Mouse (Mus musculus) MEL (cell line): ENCODE measurements around the gene Osbpl9.

Experiments
- CTCF ChIP-seq, 3 experiments: IDR thresholded peaks in 2 of 3; conservative IDR thresholded peaks in 1 of 3; 2 replicates each; pipeline ENCODE4 v1.5.1; 2011 to 2012; ENCODE audit warnings: low read length in 3 of 3, low read depth in 2 of 3, mild to moderate bottlenecking in 2 of 3, improper control_type of control experiment in 1 of 3, inconsistent platforms in 1 of 3, mixed read lengths in 1 of 3, moderate library complexity in 1 of 3; ENCODE audit not compliant: control insufficient read depth in 1 of 3, insufficient read depth in 1 of 3, poor library complexity in 1 of 3, severe bottlenecking in 1 of 3
- GATA1 ChIP-seq: IDR thresholded peaks from 2 replicates; pipeline ENCODE4 v1.6.1; 2011; ENCODE audit warnings: low read depth, low read length, improper control_type of control experiment
- MAFK ChIP-seq: IDR thresholded peaks from 2 replicates; pipeline ENCODE4 v1.6.1; 2011; ENCODE audit warnings: low read depth, mild to moderate bottlenecking, low read length, improper control_type of control experiment, borderline replicate concordance
- MEF2A ChIP-seq: IDR thresholded peaks from 2 replicates; pipeline ENCODE4 v1.6.1; 2014; ENCODE audit warnings: low read depth, mild to moderate bottlenecking, inconsistent platforms, low read length, improper control_type of control experiment; ENCODE audit not compliant: poor library complexity, insufficient replicate concordance, severe bottlenecking; ENCODE audit errors: extremely low read depth
- MYC ChIP-seq: IDR thresholded peaks from 2 replicates; pipeline ENCODE4 v1.6.1; 2011; ENCODE audit warnings: low read depth, mild to moderate bottlenecking, low read length, improper control_type of control experiment, moderate library complexity
- POLR2A ChIP-seq, 2 experiments: IDR thresholded peaks; 2 replicates each; pipeline ENCODE4 v1.6.1; 2011 to 2012; ENCODE audit warnings: low read length in 2 of 2, mild to moderate bottlenecking in 2 of 2, control low read depth in 1 of 2, improper control_type of control experiment in 1 of 2, low read depth in 1 of 2, moderate library complexity in 1 of 2; ENCODE audit not compliant: control insufficient read depth in 1 of 2, insufficient read depth in 1 of 2, poor library complexity in 1 of 2
- RCOR1 ChIP-seq: IDR thresholded peaks from 2 replicates; pipeline ENCODE4 v1.6.1; 2012; ENCODE audit warnings: low read depth, mild to moderate bottlenecking, inconsistent platforms, low read length, improper control_type of control experiment
- TCF12 ChIP-seq: IDR thresholded peaks from 2 replicates; pipeline ENCODE4 v1.6.1; 2014; ENCODE audit warnings: low read depth, mild to moderate bottlenecking, inconsistent platforms, low read length, improper control_type of control experiment, moderate library complexity
- ZNF384 ChIP-seq: IDR thresholded peaks from 2 replicates; pipeline ENCODE4 v1.6.1; 2012; ENCODE audit warnings: low read depth, mild to moderate bottlenecking, inconsistent platforms, low read length, improper control_type of control experiment

- no peak for TF ChIP-seq ZNF384
- no peak for TF ChIP-seq GATA1
- TF ChIP-seq MEF2A = no peak
- no peak for TF ChIP-seq TCF12
- TF ChIP-seq POLR2A (IDR thresholded peaks at IDR 0.05; ENCODE audit: control insufficient read depth in 1 of 2, insufficient read depth in 1 of 2, low read depth in 1 of 2, low read length in 2 of 2, poor library complexity in 1 of 2) = no peak
- no peak for TF ChIP-seq CTCF (IDR thresholded peaks at IDR 0.05 in 2 of 3, conservative IDR thresholded peaks at IDR 0.05 in 1 of 3; ENCODE audit: control insufficient read depth in 1 of 3, insufficient read depth in 1 of 3, low read depth in 2 of 3, low read length in 3 of 3, poor library complexity in 1 of 3, severe bottlenecking in 1 of 3)
- no peak for TF ChIP-seq RCOR1
- TF ChIP-seq MYC = no peak
- no peak for TF ChIP-seq MAFK
Observed at GRCm38 (mm10) chr4:109131256-109131872, 70.7 kb downstream of the Osbpl9 start.
